Mouse (Mus musculus): Measurements from ENCODE around the gene Zfp503. TPM values are rescaled to one million over a fixed set of nuclear protein-coding genes. Genes with fewer than 3 reads are reported as not detected.

Zfp503 gene
- total RNA-seq (2012; rRNA removed) (0.96 and 1.1 TPM in 2 replicates), polyA plus RNA-seq (2012; ENCODE audit: insufficient read depth in 1 of 2, insufficient read length in 2 of 2, low read depth in 1 of 2, low replicate concordance in 2 of 2, missing spikeins in 1 of 2) (1 to 10 TPM in 1 of 2 experiments, not detected in 1; 2.1 TPM)

DNA sequence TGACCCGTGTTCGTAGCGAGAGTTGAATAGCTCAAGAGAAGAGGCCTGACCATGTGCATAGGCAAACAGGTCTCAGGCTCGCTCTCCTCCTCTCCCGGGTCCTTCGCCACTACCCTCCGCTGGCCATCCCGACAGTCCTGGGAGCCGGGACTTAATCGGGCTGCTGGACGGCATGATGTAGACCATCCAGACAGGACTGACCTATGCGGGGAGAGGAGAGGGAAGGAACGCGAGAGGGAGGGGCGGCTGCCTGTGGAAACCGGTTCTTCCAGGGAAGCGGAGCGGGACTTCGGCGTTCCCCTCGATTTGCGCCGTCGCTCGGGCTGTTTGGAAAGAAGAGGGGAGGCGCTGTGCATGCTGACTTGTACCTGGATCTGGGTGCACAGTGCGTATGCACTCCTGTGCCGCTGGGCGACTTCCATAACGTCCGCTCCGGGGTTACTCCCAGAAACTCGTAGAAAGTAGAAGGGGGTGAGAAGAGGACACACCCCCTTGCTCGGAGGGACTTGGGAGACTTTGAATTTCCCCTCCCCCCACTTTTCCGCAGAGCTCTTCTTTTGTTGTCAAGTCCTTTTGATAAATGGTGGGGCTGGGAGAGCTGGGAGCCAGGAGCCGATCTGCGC, at the start of gene Zfp503:
Zfp503 (minus strand) TSS at position 311 of the 623 bp plus-strand sequence.
- TF ChIP-seq TCF12 (IDR thresholded peaks at IDR 0.05; ENCODE audit: low read depth, low read length) (no peak), NELFE (IDR thresholded peaks at IDR 0.05; ENCODE audit: low read depth, low read length) (no peak), POLR2AphosphoS2 (IDR thresholded peaks at IDR 0.05; ENCODE audit: low read length) (no peak), MYC (IDR thresholded peaks at IDR 0.05; ENCODE audit: low read depth, low read length) (no peak)
- H3K9me3 ChIP-seq (replicated peaks; ENCODE audit: insufficient read depth, low read length) = no peaks in the 10 kb centered on the region
- peaks cover 2 to 3% of the 10 kb centered on the region in 2 experiments; a peak in 2 of 4 replicates for H3K4me1 ChIP-seq (ENCODE audit: control insufficient read depth in 1 of 2, insufficient read depth in 2 of 2, low read length in 2 of 2)
- H3K27me3 ChIP-seq (ENCODE audit: control insufficient read depth in 1 of 2, insufficient read depth in 2 of 2, low read length in 2 of 2) = no peaks in the 10 kb centered on the region
- H3K36me3 ChIP-seq (ENCODE audit: control insufficient read depth in 1 of 2, insufficient read depth in 2 of 2, low read length in 2 of 2) = no peaks in the 10 kb centered on the region; a peak in 2 of 4 replicates
- no peak within 1 kb of the TSS for H3K27ac ChIP-seq (ENCODE audit: control insufficient read depth, low read depth, low read length)
- H3K79me2 ChIP-seq (ENCODE audit: control insufficient read depth, insufficient read depth, low read length, poor library complexity) = peaks cover 13% of the 10 kb centered on the region
- H3K9ac ChIP-seq (ENCODE audit: control insufficient read depth, low read depth, low read length, poor library complexity, severe bottlenecking) = peak within 1 kb of the TSS; percentile 32; the same call in 1 of the 2 replicates
- no peak within 1 kb of the TSS; a peak in 2 of 4 replicates for H3K4me3 ChIP-seq (ENCODE audit: control insufficient read depth in 1 of 2, insufficient read depth in 1 of 2, low read depth in 2 of 2, low read length in 2 of 2)
- DNase-seq (ENCODE audit: low read depth, low spot score) = no peak

DNA sequence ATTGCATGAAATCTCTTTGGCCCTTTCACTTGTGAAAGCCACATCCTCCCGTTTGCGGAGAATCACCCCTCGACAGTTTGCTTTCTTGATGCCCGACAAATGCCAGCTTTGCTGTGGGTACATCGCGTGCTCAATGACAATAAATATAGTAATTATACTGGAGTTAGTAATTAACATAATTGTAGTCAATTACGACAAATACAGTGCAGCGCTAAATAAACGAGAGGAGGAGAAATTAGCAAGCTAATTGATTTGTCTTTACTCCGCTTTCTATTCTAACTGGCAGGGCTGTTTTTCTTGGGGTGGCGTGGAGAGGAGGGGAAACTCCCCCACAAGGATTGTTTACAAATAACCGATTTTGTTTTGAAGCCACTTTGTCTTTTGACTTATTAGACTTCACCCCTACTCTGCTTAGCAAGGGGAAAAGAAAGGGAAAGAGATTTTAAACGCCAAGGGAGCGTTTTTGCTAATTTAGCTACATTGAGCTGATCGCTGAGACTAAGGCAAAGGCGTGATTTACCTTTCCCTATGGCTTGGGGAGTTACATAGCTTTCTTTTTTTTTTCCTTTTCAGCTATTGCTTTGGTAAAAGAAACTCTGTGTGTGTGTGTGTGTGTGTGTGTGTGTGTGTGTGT, 48.2 kb upstream of the Zfp503 start:
- Histone ChIP-seq H3K9ac (ENCODE audit: control insufficient read depth, low read depth, low read length, poor library complexity, severe bottlenecking) (no peak overlapping the region), H3K27me3 (ENCODE audit: control insufficient read depth in 1 of 2, insufficient read depth in 2 of 2, low read length in 2 of 2) (no peaks in the 10 kb centered on the region), H3K4me1 (ENCODE audit: control insufficient read depth in 1 of 2, insufficient read depth in 2 of 2, low read length in 2 of 2) (no peaks in the 10 kb centered on the region), H3K4me3 (ENCODE audit: control insufficient read depth in 1 of 2, insufficient read depth in 1 of 2, low read depth in 2 of 2, low read length in 2 of 2) (no peak overlapping the region), H3K9me3 (replicated peaks; ENCODE audit: insufficient read depth, low read length) (no peaks in the 10 kb centered on the region), H3K79me2 (ENCODE audit: control insufficient read depth, insufficient read depth, low read length, poor library complexity) (no peaks in the 10 kb centered on the region), H3K36me3 (ENCODE audit: control insufficient read depth in 1 of 2, insufficient read depth in 2 of 2, low read length in 2 of 2) (no peaks in the 10 kb centered on the region), H3K27ac (ENCODE audit: control insufficient read depth, low read depth, low read length) (no peak overlapping the region)
- DNase-seq (ENCODE audit: low read depth, low spot score) = no peak
- TF ChIP-seq MXI1 (IDR thresholded peaks at IDR 0.05; ENCODE audit: low read depth, low read length) (no peak), CHD1 (IDR thresholded peaks at IDR 0.05; ENCODE audit: low read depth, low read length) (no peak), SIN3A (IDR thresholded peaks at IDR 0.05; ENCODE audit: low read length) (no peak), CTCF (IDR thresholded peaks at IDR 0.05 in 2 of 3, conservative IDR thresholded peaks at IDR 0.05 in 1 of 3; ENCODE audit: control insufficient read depth in 1 of 3, insufficient read depth in 1 of 3, low read depth in 2 of 3, low read length in 3 of 3, poor library complexity in 1 of 3, severe bottlenecking in 1 of 3) (no peak), MYC (IDR thresholded peaks at IDR 0.05; ENCODE audit: low read depth, low read length) (no peak), TBP (IDR thresholded peaks at IDR 0.05; ENCODE audit: low read depth, low read length) (no peak), ZC3H11A (IDR thresholded peaks at IDR 0.05; ENCODE audit: low read depth, low read length) (no peak), TAL1 (IDR thresholded peaks at IDR 0.05; ENCODE audit: low read length) (no peak), POLR2AphosphoS2 (IDR thresholded peaks at IDR 0.05; ENCODE audit: low read length) (no peak), MYB (IDR thresholded peaks at IDR 0.05; ENCODE audit: low read depth, low read length) (no peak), NELFE (IDR thresholded peaks at IDR 0.05; ENCODE audit: low read depth, low read length) (no peak), NRF1 (IDR thresholded peaks at IDR 0.05; ENCODE audit: insufficient read depth, low read depth, low read length, poor library complexity, severe bottlenecking) (no peak), POLR2AphosphoS5 (IDR thresholded peaks at IDR 0.05; ENCODE audit: borderline replicate concordance, low read depth, low read length) (no peak)

Measured in MEL (cell line).